ENCODE assay signal across 10 mouse cellular contexts in the genomic region with DNA sequence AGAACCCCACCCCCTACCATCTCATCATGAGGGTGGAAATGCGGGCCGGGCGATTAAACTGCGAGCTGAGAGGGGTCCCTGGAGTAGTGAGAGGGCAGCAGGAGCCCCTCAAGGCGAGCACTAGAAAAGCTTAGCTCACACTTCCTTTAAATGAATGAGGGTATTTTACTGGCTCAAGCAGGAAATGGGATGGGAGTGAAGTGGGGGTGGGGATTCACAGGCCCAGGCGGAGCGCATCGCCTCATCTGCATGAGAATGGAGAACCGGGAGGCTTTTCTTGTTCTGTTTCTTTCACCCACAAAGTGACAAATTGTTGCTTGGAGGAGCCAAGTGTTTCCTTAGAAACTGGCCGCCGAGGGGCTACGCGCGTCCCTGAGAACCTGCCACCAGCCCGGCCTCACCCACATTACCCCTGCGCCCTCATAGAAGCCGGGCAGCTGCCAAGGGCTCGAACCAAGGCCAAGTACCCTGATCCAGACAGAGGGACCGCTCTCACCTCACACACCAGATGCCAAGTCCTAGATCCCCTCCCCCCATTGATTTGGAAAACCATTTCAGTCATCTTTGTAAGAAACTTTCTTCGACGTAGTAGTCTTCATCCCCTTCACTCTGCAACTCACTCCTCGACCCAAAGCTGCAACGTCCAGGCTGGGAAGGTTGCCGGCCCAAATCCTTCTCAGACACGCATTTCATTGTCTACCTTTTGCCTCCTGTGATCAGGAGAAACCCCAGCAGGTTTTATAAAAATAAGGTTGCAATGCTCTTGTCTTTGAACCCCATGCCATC. TPM values are rescaled to one million over a fixed set of nuclear protein-coding genes. Genes with fewer than 3 reads are reported as not detected.
A peak's percentile ranks its signal among the peaks of the same experiment; 100 is the strongest.
DNase-seq lines count a peak whose midpoint lies in the region; ATAC-seq lines count a peak whose summit lies in the region.
"Had no signal": no experiment of that assay in that cellular context is flagged by ENCODE, and none has a peak within 500 bp of the region (broad histone marks: within the 10 kb centered on the region; RNA-seq: fewer than 3 reads in every experiment).

No protein-coding gene starts in this region.

- H3K27ac ChIP-seq in forebrain, embryonic 10.5 days, result no peak overlapping the region
- H3K27ac ChIP-seq in limb, embryonic 12.5 days, result no peak overlapping the region
- no peak overlapping the region for H3K27ac ChIP-seq in intestine, embryonic 16.5 days (ENCODE audit: low read length)
- H3K27ac ChIP-seq: liver, embryonic 12.5 days had no signal

- peak overlapping the region; percentile 43 for H3K4me3 ChIP-seq in forebrain, embryonic 10.5 days
- no peak overlapping the region for H3K4me3 ChIP-seq in limb, embryonic 12.5 days (replicated peaks)
- H3K4me3 ChIP-seq in intestine, embryonic 16.5 days (ENCODE audit: low read length), result no peak overlapping the region
- H3K4me3 ChIP-seq: liver, embryonic 12.5 days had no signal

- H3K27me3 ChIP-seq in forebrain, embryonic 10.5 days (ENCODE audit: poor library complexity, severe bottlenecking), result peaks cover 81% of the 10 kb centered on the region
- H3K27me3 ChIP-seq in limb, embryonic 12.5 days, result peaks cover 79% of the 10 kb centered on the region
- H3K27me3 ChIP-seq in intestine, embryonic 16.5 days (replicated peaks; ENCODE audit: control insufficient read depth, insufficient read depth, low read length), result peaks cover 51% of the 10 kb centered on the region

- WGBS in forebrain, embryonic 10.5 days, result 2% methylated on average over 25 of the region's 25 CpGs
- 2% methylated on average over 25 of the region's 25 CpGs for WGBS in limb, embryonic 12.5 days
- 2% methylated on average over 25 of the region's 25 CpGs for WGBS in intestine, embryonic 16.5 days

- no peak overlapping the region for H3K9ac ChIP-seq in limb, embryonic 12.5 days (replicated peaks)
- no peak overlapping the region for H3K9ac ChIP-seq in intestine, embryonic 16.5 days (ENCODE audit: low read depth, low read length)
- H3K9ac ChIP-seq: liver, embryonic 12.5 days had no signal

- ATAC-seq in limb, embryonic 12.5 days (ENCODE audit: insufficient number of reproducible peaks, insufficient read depth, low FRiP score, low TSS enrichment, low read depth), result no peak; the same call in 1 of the 2 replicates
- no peak for ATAC-seq in intestine, embryonic 16.5 days
- ATAC-seq: liver, embryonic 12.5 days had no signal

- peak overlapping the region; percentile 40; the same call in 1 of the 2 replicates for H3K4me2 ChIP-seq in limb, embryonic 12.5 days
- H3K4me2 ChIP-seq in intestine, embryonic 16.5 days (ENCODE audit: low read depth, low read length), result no peak overlapping the region
- H3K4me2 ChIP-seq: liver, embryonic 12.5 days had no signal

- peak; percentile 36 to 39 for DNase-seq in cerebellum, postnatal 14 days
- DNase-seq in cerebellum, adult 9-10 months, result no peak
- DNase-seq in forebrain, embryonic 10.5 days (ENCODE audit: extremely low spot score, low spot score), result peak; percentile 59
- DNase-seq in retina, embryonic 14.5 days (ENCODE audit: low spot score), result peak; percentile 21
- DNase-seq in spleen, adult 18-20 months, result no peak
- DNase-seq in heart, postnatal 4 days, result no peak
- DNase-seq: cerebellum, adult 11-12 months had no signal

- no peaks in the 10 kb centered on the region for H3K9me3 ChIP-seq in forebrain, embryonic 10.5 days
- no peaks in the 10 kb centered on the region for H3K9me3 ChIP-seq in limb, embryonic 12.5 days
- no peaks in the 10 kb centered on the region for H3K9me3 ChIP-seq in intestine, embryonic 16.5 days (ENCODE audit: control insufficient read depth, low read length)
- H3K9me3 ChIP-seq: liver, embryonic 12.5 days had no signal

- H3K4me1 ChIP-seq in forebrain, embryonic 10.5 days, result peaks cover 31% of the 10 kb centered on the region
- H3K4me1 ChIP-seq in limb, embryonic 12.5 days (replicated peaks), result no peaks in the 10 kb centered on the region
- no peaks in the 10 kb centered on the region for H3K4me1 ChIP-seq in intestine, embryonic 16.5 days (ENCODE audit: control insufficient read depth, insufficient read depth, low read length)
- H3K4me1 ChIP-seq: liver, embryonic 12.5 days had no signal

- no peaks in the 10 kb centered on the region for H3K36me3 ChIP-seq in forebrain, embryonic 10.5 days (replicated peaks)
- H3K36me3 ChIP-seq in limb, embryonic 12.5 days, result no peaks in the 10 kb centered on the region
- H3K36me3 ChIP-seq in intestine, embryonic 16.5 days (ENCODE audit: control insufficient read depth, insufficient read depth, low read length), result no peaks in the 10 kb centered on the region
- H3K36me3 ChIP-seq: liver, embryonic 12.5 days had no signal

RNA-seq across cellular contexts. Expression of gene Nxph1, which starts 8.7 kb away (rescaled TPM):
- polyA plus RNA-seq in forebrain, embryonic 10.5 days (2016; fragmentation: Nextera tagmentation; extraction: Ambion mirVana), result 0.23 and 1.0 TPM in 2 replicates
- 0.16 and 0.35 TPM in 2 replicates for polyA plus RNA-seq in limb, embryonic 12.5 days (2016; fragmentation: Nextera tagmentation; extraction: Ambion mirVana)
- 0.11 and 0.34 TPM in 2 replicates for polyA plus RNA-seq in intestine, embryonic 16.5 days (2015; fragmentation: Nextera tagmentation; extraction: Ambion mirVana)
- under 1 TPM in 1 of 2 experiments, not detected in 1; 0.10 TPM for total RNA-seq in heart, postnatal 4 days (2021)
- polyA plus RNA-seq: liver, embryonic 12.5 days had no signal

Comparison
In these comparisons a context has a peak if more than half of its experiments do, and no peak if none do; other contexts are left out.
1. DNase-seq: peak in cerebellum, postnatal 14 days (2 of 2), forebrain, embryonic 10.5 days (single experiment) and retina, embryonic 14.5 days (single experiment); none in cerebellum, adult 9-10 months (single experiment), spleen, adult 18-20 months (0 of 2) and heart, postnatal 4 days (single experiment).